Mouse (Mus musculus): ENCODE measurements around the gene Acvr2b.
"Not testable (repeated sequence)": the region's sequence is repeated elsewhere in the genome, so short reads cannot be mapped to it uniquely, and the experiment has no call there.

The Acvr2b gene

GRCm38 (mm10) chr9:119401801-119402214 is at the start of gene Acvr2b:
Acvr2b (plus strand) TSS chr9:119402118.
- peak; percentile 99 for DNase-seq

- no peak for DNase-seq
Measured at GRCm38 (mm10) chr9:119353926-119354325, 48.0 kb upstream of the Acvr2b start.

- DNase-seq, result no peak
Measured at GRCm38 (mm10) chr9:119355943-119356342, 46.0 kb upstream of the Acvr2b start.

GRCm38 (mm10) chr9:119357331-119358057 is 44.4 kb upstream of the Acvr2b start, which contains the start of gene Xylb:
Xylb (plus strand) TSS chr9:119357381.
- DNase-seq, result peak; percentile 99

DNA sequence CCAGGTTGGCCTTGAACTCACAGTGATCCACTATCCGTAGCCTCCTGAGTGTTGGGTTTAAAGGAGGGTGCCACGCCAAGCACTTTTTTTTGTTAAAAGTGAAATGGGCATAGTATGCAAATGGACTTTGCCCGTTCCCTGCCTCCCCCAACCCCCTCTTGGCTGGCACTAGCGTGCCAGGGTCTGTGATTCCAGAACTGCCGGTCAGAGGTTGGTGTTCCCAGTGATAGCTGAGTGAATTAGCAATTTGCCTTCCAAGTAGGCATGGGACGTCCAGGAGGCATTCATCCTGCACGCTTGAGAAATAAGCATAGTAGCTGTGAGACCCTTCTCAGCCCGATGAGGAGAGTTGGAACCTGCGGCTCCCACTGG is 43.9 kb upstream of the Acvr2b start:
- no peak for DNase-seq

GRCm38 (mm10) chr9:119361416-119361815 is 40.5 kb upstream of the Acvr2b start:
- no peak for DNase-seq

- no peak for DNase-seq
Measured at GRCm38 (mm10) chr9:119363229-119363628, 38.7 kb upstream of the Acvr2b start.

DNA sequence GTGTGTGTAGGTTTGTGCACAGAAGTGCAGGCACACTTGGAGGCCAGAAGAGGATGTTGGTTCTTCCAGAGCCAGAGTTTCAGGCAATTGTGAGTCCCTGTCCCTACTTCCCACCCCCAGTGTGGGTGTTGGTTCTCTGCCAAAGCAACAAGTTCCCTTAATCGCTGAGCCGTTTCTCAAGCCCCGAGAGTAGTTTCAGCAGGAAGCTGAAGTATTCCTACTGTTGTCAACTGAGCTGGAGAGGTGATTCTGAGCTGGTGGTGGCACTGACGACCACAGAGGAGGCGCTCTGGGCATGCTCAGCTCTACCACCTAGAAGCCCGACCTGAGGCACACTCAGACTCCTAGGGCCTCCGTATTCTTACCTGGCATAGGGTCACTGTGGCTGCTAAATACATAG is 36.6 kb upstream of the Acvr2b start, which contains the start of gene Slc22a14:
TSS of gene Slc22a14 (minus strand) at position 270 of the 400 bp plus-strand sequence.
- peak; percentile 92 for DNase-seq

DNA sequence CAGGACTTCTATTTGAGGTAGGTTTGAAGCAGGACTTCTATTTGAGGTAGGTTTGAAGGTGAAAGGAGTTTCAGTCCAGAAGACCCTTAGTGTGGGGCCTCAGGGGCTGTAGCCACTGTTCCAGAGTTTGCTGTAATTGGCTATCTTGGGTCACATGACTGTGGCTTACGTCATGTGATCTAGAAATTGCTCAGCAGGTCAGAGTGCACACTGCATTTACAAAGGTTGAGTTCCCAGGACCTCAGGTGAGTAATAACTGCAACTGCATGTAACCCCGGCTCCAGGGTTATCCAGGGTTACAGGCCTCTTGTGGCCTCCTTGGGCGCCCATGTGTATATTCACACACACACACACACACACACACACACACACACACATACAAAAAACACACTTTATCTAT is 33.6 kb upstream of the Acvr2b start:
- DNase-seq, result no peak

- DNase-seq, result not testable (repeated sequence)
Measured at GRCm38 (mm10) chr9:119370770-119371169, 31.1 kb upstream of the Acvr2b start.

- DNase-seq, result no peak
Measured at GRCm38 (mm10) chr9:119371251-119371650, 30.7 kb upstream of the Acvr2b start.

GRCm38 (mm10) chr9:119375008-119375407 is 26.9 kb upstream of the Acvr2b start:
- peak; percentile 71 for DNase-seq

GRCm38 (mm10) chr9:119375556-119375955 is 26.4 kb upstream of the Acvr2b start:
- no peak for DNase-seq

- no peak for DNase-seq
Measured at GRCm38 (mm10) chr9:119378231-119378630, 23.7 kb upstream of the Acvr2b start.

- no peak for DNase-seq
Measured at GRCm38 (mm10) chr9:119382603-119383002, 19.3 kb upstream of the Acvr2b start.

DNA sequence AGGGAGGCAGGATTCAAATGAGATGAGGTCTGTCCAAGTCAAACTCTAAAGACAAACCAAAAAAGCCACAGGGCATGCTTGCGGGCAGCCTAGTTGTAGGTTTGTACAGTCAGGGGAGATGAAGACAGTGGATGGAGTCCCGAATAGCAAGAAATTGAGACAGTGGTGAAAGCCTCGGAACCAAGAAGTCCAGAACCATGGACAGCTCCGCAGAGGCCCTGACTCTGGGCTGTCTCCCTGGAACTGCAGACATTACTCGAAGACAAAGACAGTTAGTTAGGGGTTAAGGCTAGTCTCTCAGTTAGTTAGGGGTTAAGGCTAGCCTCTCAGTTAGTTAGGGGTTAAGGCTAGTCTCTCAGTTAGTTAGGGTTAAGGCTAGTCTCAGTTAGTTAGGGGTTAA is 13.0 kb upstream of the Acvr2b start:
- DNase-seq, result no peak

DNA sequence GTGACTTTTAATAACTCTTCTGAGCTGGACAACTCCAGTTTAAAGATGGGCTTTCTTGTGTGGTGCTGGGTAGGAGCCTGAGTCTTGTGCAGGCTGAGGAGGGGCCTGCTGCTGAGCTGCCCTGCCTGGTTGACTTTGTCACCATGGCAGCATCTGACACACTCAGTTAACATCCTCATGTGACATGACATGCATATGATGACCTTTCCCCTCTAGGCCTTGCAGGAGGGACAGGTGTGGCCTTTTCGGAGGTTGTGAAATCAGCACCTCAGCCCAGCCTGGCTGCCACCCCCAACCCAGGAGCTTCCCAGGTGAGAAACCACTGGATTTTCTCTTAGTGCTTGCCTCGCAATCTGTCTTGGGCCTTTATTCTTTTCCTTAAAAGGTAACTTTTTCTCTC is 11.7 kb upstream of the Acvr2b start:
- DNase-seq, result no peak

DNA sequence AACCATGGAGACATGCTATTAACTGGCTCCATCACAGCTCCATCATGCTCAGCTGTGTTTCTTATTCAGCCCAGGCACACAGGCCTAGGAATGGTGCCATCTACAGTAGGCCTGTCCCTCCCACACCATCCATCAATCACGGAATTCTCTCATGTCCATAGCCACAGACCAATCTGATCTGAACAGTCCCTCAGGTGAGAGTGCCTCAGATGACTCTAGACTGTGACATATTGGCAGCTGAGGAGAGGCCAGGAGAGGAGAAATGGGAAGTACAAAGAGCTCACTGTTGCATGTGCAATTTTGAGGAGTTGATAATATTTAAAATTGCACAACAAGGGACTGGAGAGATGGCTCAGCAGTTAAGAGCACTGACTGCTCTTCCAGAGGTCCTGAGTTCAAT is 7.1 kb upstream of the Acvr2b start:
- DNase-seq, result no peak

- no peak for DNase-seq
Measured at GRCm38 (mm10) chr9:119401351-119401750, 567 bp upstream of the Acvr2b start.

DNA sequence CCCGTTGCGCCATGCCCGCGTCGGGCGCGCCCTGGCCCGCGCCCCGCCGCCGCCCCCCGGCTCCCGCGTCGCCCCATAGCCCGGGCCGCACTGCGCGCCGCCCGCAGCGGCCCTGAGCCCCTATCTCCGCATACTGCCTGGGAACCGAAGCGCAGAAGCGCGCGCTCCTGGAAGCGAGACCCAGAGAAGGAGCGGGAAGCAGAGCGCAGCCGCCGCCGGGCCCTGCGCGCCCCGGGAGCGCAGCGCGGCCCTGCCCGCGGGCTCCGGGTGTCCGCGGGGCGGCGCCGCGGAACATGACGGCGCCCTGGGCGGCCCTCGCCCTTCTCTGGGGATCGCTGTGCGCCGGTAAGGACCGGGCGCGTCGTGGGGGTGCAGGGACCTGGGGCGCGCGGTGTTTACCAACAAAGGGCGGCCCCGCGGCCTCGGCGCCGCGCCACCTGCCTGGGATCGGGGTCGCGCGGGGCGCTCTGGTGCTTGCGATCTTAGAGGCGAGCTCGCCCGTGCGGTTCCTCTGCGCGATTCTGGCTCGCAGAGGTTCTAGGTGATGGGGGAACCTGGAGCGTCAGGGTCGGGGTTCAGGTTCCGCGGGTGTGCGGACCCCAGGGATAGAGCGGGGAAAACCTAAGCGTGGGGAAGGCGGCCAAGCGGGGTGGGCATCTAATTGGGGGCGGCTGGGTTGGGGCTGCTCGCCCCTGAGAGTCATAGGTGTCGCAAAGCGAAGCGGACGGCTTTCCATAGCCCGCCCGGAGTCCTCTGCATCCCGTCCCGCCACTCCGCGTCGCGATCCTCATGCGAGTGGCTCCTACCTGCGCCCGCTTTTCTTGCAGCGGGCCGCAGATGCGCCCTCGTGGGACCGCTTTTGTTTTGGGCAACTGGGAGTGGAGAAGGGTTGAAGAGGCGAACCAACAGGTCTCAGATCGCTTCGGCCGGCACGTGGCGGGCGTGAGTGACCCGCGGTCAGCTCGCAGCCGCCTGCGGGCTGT is 626 bp downstream of the Acvr2b start:
- peak; percentile 97 for DNase-seq

DNA sequence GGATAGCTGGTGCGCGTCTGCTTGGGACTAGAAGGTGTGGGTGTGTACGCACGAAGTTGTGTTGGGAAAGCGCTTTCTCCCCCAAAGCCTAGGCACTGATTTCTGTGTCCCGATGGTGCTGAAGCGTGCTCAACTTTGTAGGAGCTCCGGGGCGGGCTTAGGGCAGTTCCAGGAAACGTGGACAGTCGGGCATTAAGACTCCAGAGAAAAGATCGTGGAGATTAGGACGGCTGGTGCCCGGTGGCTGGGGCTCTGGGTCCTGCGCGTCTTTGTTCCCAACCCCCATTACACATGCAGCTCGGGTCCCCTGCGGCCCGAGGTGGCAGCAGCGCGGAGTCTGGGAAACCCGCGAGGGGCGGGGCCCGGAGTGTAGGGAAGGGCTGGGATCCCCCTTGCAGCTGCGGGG is 1.3 kb downstream of the Acvr2b start:
- peak; percentile 96 for DNase-seq

DNA sequence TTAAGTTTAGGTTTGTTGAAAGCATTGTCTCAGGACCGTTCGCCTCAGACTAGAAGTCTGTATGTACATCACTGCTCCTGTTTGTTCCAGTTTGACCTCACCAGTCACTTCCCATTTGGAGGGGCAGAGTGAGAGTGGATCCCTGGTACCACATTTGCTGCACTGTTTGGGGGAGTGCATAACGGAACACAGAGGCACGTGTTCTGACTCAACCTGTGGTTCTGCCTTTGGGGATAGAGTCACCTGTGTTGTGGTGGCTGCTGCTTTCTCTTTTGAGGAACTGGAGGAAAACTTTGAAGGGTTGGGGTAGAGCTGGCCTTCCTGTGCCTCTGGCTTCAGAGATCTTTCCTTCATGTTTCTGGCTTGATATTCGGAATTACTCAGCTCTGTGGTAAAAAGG is 2.2 kb downstream of the Acvr2b start:
- DNase-seq, result no peak

GRCm38 (mm10) chr9:119407884-119408283 is 6.0 kb downstream of the Acvr2b start:
- DNase-seq, result peak; percentile 91
